Mouse (Mus musculus) midbrain, embryonic 10.5 days (tissue): ENCODE results near the gene Tmem242. TPM values are rescaled to one million over a fixed set of nuclear protein-coding genes. Genes with fewer than 3 reads are reported as not detected.

Experiments
- DNase-seq: peaks from one replicate; pipeline ENCODE4 v3.0.0-alpha.2; 2017; ENCODE audit warnings: low spot score
- H3K27ac ChIP-seq: fragments of 300-500 bp; sonication (generic); replicated peaks from 2 replicates; pipeline ENCODE4 v1.5.1; 2016; ENCODE audit warnings: mild to moderate bottlenecking
- H3K27me3 ChIP-seq: fragments of 300-500 bp; sonication (generic); 2 replicates; pipeline ENCODE4 v1.6.1; 2016; ENCODE audit warnings: low read depth, mild to moderate bottlenecking; ENCODE audit not compliant: poor library complexity, severe bottlenecking
- H3K36me3 ChIP-seq: fragments of 300-500 bp; sonication (generic); 2 replicates; pipeline ENCODE4 v1.6.1; 2016; ENCODE audit warnings: mild to moderate bottlenecking, moderate library complexity
- H3K4me1 ChIP-seq: fragments of 300-500 bp; sonication (generic); 2 replicates; pipeline ENCODE4 v1.6.1; 2016
- H3K4me3 ChIP-seq: fragments of 300-500 bp; sonication (generic); 2 replicates; pipeline ENCODE4 v1.5.1; 2016; ENCODE audit warnings: mild to moderate bottlenecking, moderate library complexity
- H3K9me3 ChIP-seq: fragments of 300-500 bp; sonication (generic); replicated peaks from 2 replicates; pipeline ENCODE4 v1.6.1; 2016; ENCODE audit warnings: mild to moderate bottlenecking
- WGBS: fragments of 180-500 bp; shearing (Covaris S2); methylation state at CpG from one replicate; pipeline ENCODE4 v1.1.7; 2016; 5-methylcytosine and 5-hydroxymethylcytosine counted together
- polyA plus RNA-seq: library from polyadenylated mRNA; unstranded; fragments of >200 nt; fragmentation: Nextera tagmentation; extraction: Ambion mirVana; gene quantifications from 2 replicates; pipeline ENCODE4 v1.2.1, GENCODE M21; 2016

Gene Tmem242
- polyA plus RNA-seq, 1 experiment from 2014 or later, result 136 TPM

DNA sequence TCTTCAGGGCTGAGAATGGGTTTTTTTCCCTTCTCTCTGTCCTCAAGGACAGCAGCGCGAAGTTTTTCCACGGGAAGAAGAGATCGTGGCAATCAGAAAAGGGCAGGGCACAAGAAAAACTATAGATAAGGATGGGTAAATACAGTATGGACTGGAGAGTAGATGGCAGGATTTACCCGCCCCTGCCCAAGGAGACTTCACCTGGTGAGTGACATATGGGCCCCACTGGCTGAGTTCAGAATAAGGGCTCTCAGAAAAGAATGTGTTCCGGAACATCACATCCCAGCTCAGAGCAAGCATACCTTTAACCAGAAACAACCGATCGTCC lies 264 bp downstream of the Tmem242 start:
- Histone ChIP-seq H3K27me3 (no peaks in the 10 kb centered on the region), H3K27ac (peak overlapping the region; percentile 92), H3K4me3 (peak overlapping the region; percentile 78), H3K9me3 (no peaks in the 10 kb centered on the region), H3K4me1 (peaks cover 17% of the 10 kb centered on the region), H3K36me3 (peaks cover 8% of the 10 kb centered on the region; the same call in 1 of the 2 replicates)
- no peak for DNase-seq
- WGBS, result under 1% methylated on average over 8 of the region's 8 CpGs

- no peak overlapping the region; the same call in 1 of the 2 replicates for H3K27ac ChIP-seq
- no peak overlapping the region for H3K4me3 ChIP-seq
- H3K4me1 ChIP-seq, result no peaks in the 10 kb centered on the region
- peaks cover 42% of the 10 kb centered on the region for H3K36me3 ChIP-seq
- DNase-seq, result no peak
- H3K27me3 ChIP-seq, result no peaks in the 10 kb centered on the region
- 85% methylated on average over 9 of the region's 9 CpGs for WGBS
- H3K9me3 ChIP-seq, result no peaks in the 10 kb centered on the region
Observed at GRCm38 (mm10) chr17:5429772-5430133, 10.3 kb downstream of the Tmem242 start.

GRCm38 (mm10) chr17:5429090-5429771 lies 10.8 kb downstream of the Tmem242 start:
- Histone ChIP-seq H3K9me3 (no peaks in the 10 kb centered on the region), H3K36me3 (peaks cover 42% of the 10 kb centered on the region), H3K27ac (no peak overlapping the region; the same call in 1 of the 2 replicates), H3K4me1 (no peaks in the 10 kb centered on the region), H3K4me3 (no peak overlapping the region), H3K27me3 (no peaks in the 10 kb centered on the region)
- peak; percentile 85 for DNase-seq
- WGBS, result 60% methylated on average over 10 of the region's 10 CpGs

DNA sequence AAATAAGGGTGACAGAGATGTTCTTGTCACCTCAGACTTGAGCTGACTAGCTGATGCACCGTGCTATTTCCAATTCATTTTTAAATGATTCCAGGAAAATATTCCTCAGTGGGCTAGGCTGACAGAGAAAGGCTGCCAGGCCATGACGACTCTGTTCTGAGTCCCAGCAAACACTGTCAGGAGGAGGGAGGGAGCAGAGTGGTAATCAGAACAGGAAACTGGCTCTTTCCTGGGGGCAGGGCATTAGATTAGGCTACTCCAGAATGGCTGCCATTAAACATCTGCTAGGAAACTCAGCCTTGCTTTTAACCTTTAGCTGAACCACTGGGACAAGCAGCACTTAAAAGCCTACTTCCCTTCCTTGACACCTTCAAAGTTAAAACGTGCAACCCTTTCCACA lies 14.9 kb downstream of the Tmem242 start:
- peaks cover 25% of the 10 kb centered on the region for H3K36me3 ChIP-seq
- H3K4me3 ChIP-seq, result no peak overlapping the region
- no peak for DNase-seq
- H3K4me1 ChIP-seq, result no peaks in the 10 kb centered on the region
- H3K9me3 ChIP-seq, result no peaks in the 10 kb centered on the region
- no peaks in the 10 kb centered on the region for H3K27me3 ChIP-seq
- H3K27ac ChIP-seq, result no peak overlapping the region
- 73% methylated on average over 3 of the region's 3 CpGs for WGBS

DNA sequence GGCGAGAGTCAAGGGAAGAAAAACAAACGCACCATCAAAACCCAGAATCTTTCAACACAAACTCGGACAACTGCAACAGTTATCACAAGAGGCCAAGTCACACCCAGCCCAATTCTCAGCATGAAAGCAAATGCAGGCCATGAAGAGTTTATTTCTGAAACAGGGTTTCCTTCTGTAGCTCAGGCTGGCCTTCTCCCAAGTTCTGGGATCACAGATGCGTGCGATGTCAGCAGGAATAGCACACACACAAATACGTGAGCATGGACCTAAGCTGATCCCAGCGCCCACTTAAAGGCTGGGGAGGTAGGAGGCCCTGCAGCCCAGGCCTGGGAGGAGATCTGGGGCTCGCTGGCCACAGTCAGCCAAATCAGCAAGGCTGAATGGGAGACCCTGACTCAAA lies 15.9 kb downstream of the Tmem242 start:
- DNase-seq, result no peak
- H3K9me3 ChIP-seq, result no peaks in the 10 kb centered on the region
- no peaks in the 10 kb centered on the region for H3K27me3 ChIP-seq
- H3K27ac ChIP-seq, result no peak overlapping the region
- 87% methylated on average over 8 of the region's 8 CpGs for WGBS
- no peak overlapping the region for H3K4me3 ChIP-seq
- peaks cover 26% of the 10 kb centered on the region for H3K36me3 ChIP-seq
- no peaks in the 10 kb centered on the region for H3K4me1 ChIP-seq

- DNase-seq, result no peak
- WGBS, result 71% methylated on average over 4 of the region's 4 CpGs
- Histone ChIP-seq H3K36me3 (peaks cover 42% of the 10 kb centered on the region), H3K9me3 (no peaks in the 10 kb centered on the region), H3K27ac (no peak overlapping the region), H3K27me3 (no peaks in the 10 kb centered on the region), H3K4me3 (no peak overlapping the region), H3K4me1 (no peaks in the 10 kb centered on the region)
Observed at GRCm38 (mm10) chr17:5421835-5422234, 18.2 kb downstream of the Tmem242 start.

DNA sequence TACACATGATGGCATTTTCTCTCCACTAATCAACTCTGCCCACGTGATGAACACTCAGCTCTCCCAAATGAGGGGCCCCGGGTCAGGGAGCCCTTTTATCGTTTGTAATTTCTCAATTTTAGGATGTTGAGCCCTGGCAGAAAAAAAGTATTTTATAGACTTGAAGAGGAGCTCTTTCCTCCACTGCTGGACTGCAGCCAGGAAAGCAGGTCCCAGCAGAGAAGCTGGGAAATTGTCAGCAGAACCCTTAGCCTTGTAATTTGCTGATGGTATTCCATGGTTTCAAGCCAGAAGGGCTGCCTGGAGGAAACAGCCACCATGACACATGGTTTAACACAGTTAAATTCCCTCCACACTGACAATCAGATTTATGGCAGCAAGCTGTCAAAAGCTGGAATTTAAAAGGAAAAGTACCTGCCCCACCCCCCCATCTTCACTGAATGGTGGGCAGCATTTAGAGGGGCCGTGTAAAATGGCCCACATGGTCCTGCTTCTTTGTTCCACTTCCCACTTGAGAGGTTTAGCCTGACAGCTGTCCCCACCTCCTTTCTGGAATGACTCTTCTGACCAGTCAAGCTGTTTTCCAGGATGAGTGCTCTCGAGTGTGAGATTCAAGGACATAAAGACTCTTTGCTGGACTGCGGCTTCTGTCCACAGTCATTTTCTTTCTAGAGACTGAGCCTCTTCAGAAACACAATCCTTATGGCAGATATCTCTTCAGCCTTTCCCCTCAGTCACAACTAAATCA lies 20.1 kb downstream of the Tmem242 start:
- Histone ChIP-seq H3K4me1 (no peaks in the 10 kb centered on the region), H3K4me3 (no peak overlapping the region), H3K27me3 (no peaks in the 10 kb centered on the region), H3K27ac (no peak overlapping the region), H3K9me3 (no peaks in the 10 kb centered on the region), H3K36me3 (peaks cover 44% of the 10 kb centered on the region)
- no peak for DNase-seq
- WGBS, result 86% methylated on average over 6 of the region's 6 CpGs

DNA sequence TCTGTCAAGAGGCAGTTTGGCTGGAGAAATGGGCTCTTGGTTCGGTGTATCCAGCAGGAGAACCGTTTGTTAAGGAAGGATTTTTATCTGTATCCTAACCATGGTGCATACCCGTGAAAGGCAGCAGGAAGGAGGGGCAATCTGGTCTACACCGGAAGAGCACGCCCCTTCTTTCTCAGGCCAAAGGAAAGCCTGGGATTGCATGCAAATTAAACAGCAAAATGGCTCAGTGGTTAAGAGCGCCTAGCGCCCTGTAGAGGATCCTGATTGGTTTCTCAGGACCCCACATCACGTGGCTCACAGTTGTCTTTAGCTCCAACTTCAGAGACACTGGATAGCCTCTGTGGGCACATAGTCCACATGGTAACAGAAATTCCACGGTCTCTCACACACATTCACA lies 21.0 kb downstream of the Tmem242 start:
- 91% methylated on average over 9 of the region's 9 CpGs for WGBS
- Histone ChIP-seq H3K4me1 (no peaks in the 10 kb centered on the region), H3K9me3 (no peaks in the 10 kb centered on the region), H3K27me3 (no peaks in the 10 kb centered on the region), H3K36me3 (peaks cover 47% of the 10 kb centered on the region), H3K27ac (no peak overlapping the region), H3K4me3 (no peak overlapping the region)
- no peak for DNase-seq

DNA sequence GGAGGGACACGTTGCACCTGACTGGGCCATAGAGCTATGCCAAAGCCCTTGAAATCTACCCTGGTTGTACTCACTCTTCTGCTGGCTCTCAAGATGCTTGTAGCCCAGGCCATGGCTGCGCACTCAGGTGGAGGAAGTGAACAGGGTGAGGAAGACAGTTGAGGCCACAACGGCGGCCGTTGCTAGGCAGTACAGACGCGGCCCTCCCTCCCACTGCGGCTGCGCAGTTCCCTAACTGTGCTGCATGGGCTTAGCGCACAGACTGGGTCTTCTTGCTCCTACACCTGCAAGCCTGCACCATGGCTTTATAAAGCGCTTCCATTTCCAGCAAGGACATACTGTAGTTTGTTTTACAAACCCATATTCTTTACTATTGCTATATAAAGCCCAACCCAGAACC lies 21.5 kb downstream of the Tmem242 start, which contains the start of gene Ldhal6b:
Gene Ldhal6b (minus strand): TSS at position 223 of the 400 bp plus-strand sequence.
- DNase-seq, result no peak
- WGBS, result 95% methylated on average over 11 of the region's 11 CpGs
- H3K4me3 ChIP-seq, result no peak within 1 kb of the TSS
- H3K9me3 ChIP-seq, result no peaks in the 10 kb centered on the region
- no peaks in the 10 kb centered on the region for H3K4me1 ChIP-seq
- H3K27ac ChIP-seq, result no peak within 1 kb of the TSS
- H3K36me3 ChIP-seq, result peaks cover 45% of the 10 kb centered on the region
- H3K27me3 ChIP-seq, result no peaks in the 10 kb centered on the region

GRCm38 (mm10) chr17:5416518-5416917 lies 23.5 kb downstream of the Tmem242 start:
- H3K4me1 ChIP-seq, result no peaks in the 10 kb centered on the region
- H3K27me3 ChIP-seq, result no peaks in the 10 kb centered on the region
- H3K36me3 ChIP-seq, result peaks cover 57% of the 10 kb centered on the region
- no peak overlapping the region for H3K4me3 ChIP-seq
- DNase-seq, result no peak
- WGBS, result 88% methylated on average over 3 of the region's 3 CpGs
- no peak overlapping the region for H3K27ac ChIP-seq
- H3K9me3 ChIP-seq, result no peaks in the 10 kb centered on the region

GRCm38 (mm10) chr17:5414041-5414440 lies 26.0 kb downstream of the Tmem242 start:
- Histone ChIP-seq H3K27me3 (no peaks in the 10 kb centered on the region), H3K27ac (no peak overlapping the region), H3K36me3 (peaks cover 64% of the 10 kb centered on the region), H3K4me1 (no peaks in the 10 kb centered on the region), H3K4me3 (no peak overlapping the region), H3K9me3 (no peaks in the 10 kb centered on the region)
- DNase-seq, result no peak
- WGBS, result 95% methylated on average over 3 of the region's 3 CpGs

DNA sequence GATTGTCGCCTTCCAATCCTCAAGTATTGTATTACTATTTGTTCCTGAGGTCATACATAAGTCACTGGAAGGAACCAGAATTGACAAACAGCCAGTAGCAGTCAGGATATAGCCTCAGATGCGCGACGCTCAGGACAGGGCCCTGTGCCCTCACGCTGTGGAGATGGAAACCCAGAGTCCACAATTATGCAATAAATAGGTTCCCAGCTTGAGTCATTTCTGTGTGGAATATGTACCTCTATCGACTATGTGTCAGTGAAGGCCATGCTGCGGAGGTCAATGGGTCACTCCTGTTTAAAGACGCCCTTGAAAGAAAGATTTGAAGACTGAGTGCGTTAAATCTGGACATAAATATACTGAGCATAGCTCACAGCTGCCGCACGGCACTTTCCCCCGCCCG lies 26.7 kb downstream of the Tmem242 start:
- no peak overlapping the region for H3K27ac ChIP-seq
- no peaks in the 10 kb centered on the region for H3K4me1 ChIP-seq
- peaks cover 57% of the 10 kb centered on the region for H3K36me3 ChIP-seq
- 95% methylated on average over 13 of the region's 13 CpGs for WGBS
- no peak for DNase-seq
- H3K4me3 ChIP-seq, result no peak overlapping the region
- H3K9me3 ChIP-seq, result no peaks in the 10 kb centered on the region
- H3K27me3 ChIP-seq, result no peaks in the 10 kb centered on the region

- Histone ChIP-seq H3K4me3 (no peak overlapping the region), H3K9me3 (no peaks in the 10 kb centered on the region), H3K27ac (no peak overlapping the region), H3K27me3 (no peaks in the 10 kb centered on the region), H3K4me1 (no peaks in the 10 kb centered on the region), H3K36me3 (peaks cover 51% of the 10 kb centered on the region)
- 91% methylated on average over 7 of the region's 7 CpGs for whole genome bisulfite sequencing
- DNase-seq, result no peak
Observed at GRCm38 (mm10) chr17:5412740-5413139, 27.3 kb downstream of the Tmem242 start.
